Mouse (Mus musculus) forebrain, embryonic 16.5 days (tissue): ENCODE results near the gene Krt7. TPM values are rescaled to one million over a fixed set of nuclear protein-coding genes. Genes with fewer than 3 reads are reported as not detected.

Experiments
- ATAC-seq: fragments of 200-750 bp; cut with Nextera tagmentation; 2 replicates; pipeline ENCODE4 v1.8.0; 2017; ENCODE audit warnings: mild to moderate bottlenecking, moderate library complexity
- H3K27ac ChIP-seq: fragments of 300-500 bp; sonication (generic); 2 replicates; pipeline ENCODE4 v1.5.1; 2014; ENCODE audit warnings: low read length, control low read depth
- H3K27me3 ChIP-seq: fragments of 300-500 bp; sonication (generic); replicated peaks from 2 replicates; pipeline ENCODE4 v1.6.1; 2014; ENCODE audit warnings: low read length; ENCODE audit not compliant: control insufficient read depth, insufficient read depth
- H3K36me3 ChIP-seq: fragments of 300-500 bp; sonication (generic); 2 replicates; pipeline ENCODE4 v1.6.1; 2014; ENCODE audit not compliant: control insufficient read depth, insufficient read depth
- H3K4me1 ChIP-seq: fragments of 300-500 bp; sonication (generic); replicated peaks from 2 replicates; pipeline ENCODE4 v1.6.1; 2014; ENCODE audit warnings: low read length; ENCODE audit not compliant: control insufficient read depth, insufficient read depth
- H3K4me2 ChIP-seq: fragments of 300-500 bp; sonication (generic); 2 replicates; pipeline ENCODE4 v1.6.1; 2014; ENCODE audit warnings: mild to moderate bottlenecking, low read length, control low read depth
- H3K4me3 ChIP-seq: fragments of 300-500 bp; sonication (generic); replicated peaks from 2 replicates; pipeline ENCODE4 v1.5.1; 2014; ENCODE audit warnings: mild to moderate bottlenecking, low read length, control low read depth
- H3K9ac ChIP-seq: fragments of 300-500 bp; sonication (generic); replicated peaks from 2 replicates; pipeline ENCODE4 v1.6.1; 2014; ENCODE audit warnings: low read depth, low read length, control low read depth
- H3K9me3 ChIP-seq: fragments of 300-500 bp; sonication (generic); 2 replicates; pipeline ENCODE4 v1.6.1; 2016; ENCODE audit warnings: low read length; ENCODE audit not compliant: control insufficient read depth
- WGBS: fragments of 180-500 bp; shearing (Covaris S2); extraction: QIAGEN DNeasy Blood & Tissue Kit; methylation state at CpG from one replicate; pipeline ENCODE4 v1.1.7; 2014; 5-methylcytosine and 5-hydroxymethylcytosine counted together
- polyA plus RNA-seq: library from polyadenylated mRNA; unstranded; fragments of >200 nt; fragmentation: Nextera tagmentation; extraction: Ambion mirVana; gene quantifications from 2 replicates; pipeline ENCODE4 v1.2.1, GENCODE M21; 2015

The Krt7 gene
- polyA plus RNA-seq, 1 experiment from 2014 or later: 0.62 TPM

GRCm38 (mm10) chr15:101374879-101375278 is 36.0 kb upstream of the Krt7 start:
- ATAC-seq: no peak
- Histone ChIP-seq H3K4me3 (no peak overlapping the region), H3K36me3 (no peaks in the 10 kb centered on the region), H3K4me2 (no peak overlapping the region), H3K27ac (no peak overlapping the region), H3K27me3 (no peaks in the 10 kb centered on the region), H3K9me3 (no peaks in the 10 kb centered on the region), H3K9ac (no peak overlapping the region), H3K4me1 (0 out of 2 replicates have a peak, but pooled peaks cover 5% of the 10 kb centered on the region)
- 75% methylated on average over 4 of the region's 4 CpGs for WGBS

- Histone ChIP-seq H3K9me3 (no peaks in the 10 kb centered on the region), H3K9ac (no peak overlapping the region), H3K27me3 (no peaks in the 10 kb centered on the region), H3K4me1 (no peaks in the 10 kb centered on the region), H3K4me3 (no peak overlapping the region), H3K36me3 (no peaks in the 10 kb centered on the region), H3K27ac (no peak overlapping the region), H3K4me2 (no peak overlapping the region)
- 65% methylated on average over 6 of the region's 6 CpGs for WGBS
- no peak for ATAC-seq
These were observed 34.7 kb upstream of the Krt7 start for GRCm38 (mm10) chr15:101375956-101376775.

GRCm38 (mm10) chr15:101376776-101377061 is 34.1 kb upstream of the Krt7 start:
- Histone ChIP-seq H3K4me1 (no peaks in the 10 kb centered on the region), H3K9me3 (no peaks in the 10 kb centered on the region), H3K4me3 (no peak overlapping the region), H3K4me2 (no peak overlapping the region), H3K9ac (no peak overlapping the region), H3K36me3 (no peaks in the 10 kb centered on the region), H3K27ac (no peak overlapping the region), H3K27me3 (no peaks in the 10 kb centered on the region)
- no peak for ATAC-seq
- 73% methylated on average over 5 of the region's 5 CpGs for WGBS

DNA sequence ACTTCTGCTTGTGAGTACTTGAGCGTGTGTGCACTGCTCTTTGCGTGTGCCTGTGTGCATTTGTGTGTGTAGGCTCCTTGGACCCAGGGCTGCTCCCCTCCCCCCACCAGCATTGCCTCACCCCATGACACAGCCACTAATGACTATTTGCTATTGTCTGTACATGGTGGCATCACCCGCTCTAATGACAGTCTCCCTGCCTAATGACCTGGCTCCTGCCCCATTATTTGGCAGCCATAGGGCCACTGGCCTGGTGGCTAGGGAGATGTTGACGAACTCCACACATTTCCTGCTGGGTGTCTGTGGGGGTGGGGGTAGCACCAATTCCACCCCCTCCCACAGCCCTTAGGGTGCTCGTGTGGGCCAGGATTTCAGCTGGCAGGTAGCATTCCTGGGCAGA is 32.2 kb upstream of the Krt7 start:
- Histone ChIP-seq H3K9ac (no peak overlapping the region), H3K4me2 (no peak overlapping the region), H3K36me3 (no peaks in the 10 kb centered on the region), H3K4me3 (no peak overlapping the region), H3K27me3 (no peaks in the 10 kb centered on the region), H3K4me1 (no peaks in the 10 kb centered on the region), H3K27ac (no peak overlapping the region), H3K9me3 (no peaks in the 10 kb centered on the region)
- ATAC-seq: no peak
- 52% methylated on average over 5 of the region's 5 CpGs for WGBS

DNA sequence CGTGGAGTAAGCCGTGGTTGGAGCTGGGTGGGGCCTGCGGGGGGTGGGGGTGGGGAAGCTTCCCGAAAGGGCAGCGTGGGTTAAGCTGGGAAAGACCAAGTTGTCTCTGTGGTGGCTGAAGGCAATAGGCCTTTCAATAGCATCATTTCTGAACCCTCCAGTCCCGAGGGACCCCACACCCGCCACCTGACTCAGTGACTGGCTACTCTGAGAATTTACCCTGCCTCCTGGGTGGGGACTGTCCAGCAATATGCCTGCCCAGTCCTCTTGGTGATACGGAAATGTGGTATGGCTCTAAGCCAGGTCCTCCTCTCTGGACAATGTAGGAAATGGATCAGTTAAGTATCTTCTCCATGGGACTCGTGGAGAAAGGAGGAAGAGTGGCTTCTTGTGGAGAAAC is 29.1 kb upstream of the Krt7 start:
- Histone ChIP-seq H3K27me3 (no peaks in the 10 kb centered on the region), H3K27ac (no peak overlapping the region), H3K9ac (no peak overlapping the region), H3K36me3 (no peaks in the 10 kb centered on the region), H3K9me3 (no peaks in the 10 kb centered on the region), H3K4me3 (no peak overlapping the region), H3K4me1 (no peaks in the 10 kb centered on the region), H3K4me2 (no peak overlapping the region)
- ATAC-seq: no peak
- 61% methylated on average over 9 of the region's 9 CpGs for WGBS

DNA sequence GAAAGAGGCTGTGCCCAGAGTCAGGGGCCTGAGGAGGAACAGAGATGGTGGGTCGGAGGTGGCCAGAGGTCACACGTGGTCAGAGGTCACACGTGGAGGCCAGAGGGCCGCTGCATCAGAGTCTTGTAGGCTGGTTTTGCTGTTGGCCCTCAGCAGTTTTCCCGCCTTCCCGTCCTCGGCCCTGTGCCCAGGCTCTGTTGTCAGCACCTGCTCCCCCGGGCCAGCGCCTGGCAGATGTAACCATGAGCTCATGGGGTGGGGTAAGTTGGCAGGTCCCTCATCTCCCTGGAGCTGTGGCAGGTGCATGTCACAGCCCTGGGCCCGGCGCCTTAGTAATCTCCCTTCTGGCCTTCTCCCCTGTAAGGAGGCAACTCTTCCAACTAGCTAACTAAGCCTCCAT is 28.0 kb upstream of the Krt7 start:
- WGBS: 80% methylated on average over 11 of the region's 11 CpGs
- no peak for ATAC-seq
- Histone ChIP-seq H3K36me3 (no peaks in the 10 kb centered on the region), H3K27me3 (no peaks in the 10 kb centered on the region), H3K4me1 (no peaks in the 10 kb centered on the region), H3K9me3 (no peaks in the 10 kb centered on the region), H3K4me3 (no peak overlapping the region), H3K9ac (no peak overlapping the region), H3K27ac (no peak overlapping the region), H3K4me2 (no peak overlapping the region)

GRCm38 (mm10) chr15:101384610-101385009 is 26.2 kb upstream of the Krt7 start:
- no peak overlapping the region for H3K4me3 ChIP-seq
- H3K9me3 ChIP-seq: no peaks in the 10 kb centered on the region
- WGBS: 76% methylated on average over 7 of the region's 7 CpGs
- no peak overlapping the region for H3K4me2 ChIP-seq
- H3K36me3 ChIP-seq: no peaks in the 10 kb centered on the region
- no peaks in the 10 kb centered on the region for H3K4me1 ChIP-seq
- no peak overlapping the region for H3K27ac ChIP-seq
- no peak for ATAC-seq
- no peak overlapping the region for H3K9ac ChIP-seq
- no peaks in the 10 kb centered on the region for H3K27me3 ChIP-seq

DNA sequence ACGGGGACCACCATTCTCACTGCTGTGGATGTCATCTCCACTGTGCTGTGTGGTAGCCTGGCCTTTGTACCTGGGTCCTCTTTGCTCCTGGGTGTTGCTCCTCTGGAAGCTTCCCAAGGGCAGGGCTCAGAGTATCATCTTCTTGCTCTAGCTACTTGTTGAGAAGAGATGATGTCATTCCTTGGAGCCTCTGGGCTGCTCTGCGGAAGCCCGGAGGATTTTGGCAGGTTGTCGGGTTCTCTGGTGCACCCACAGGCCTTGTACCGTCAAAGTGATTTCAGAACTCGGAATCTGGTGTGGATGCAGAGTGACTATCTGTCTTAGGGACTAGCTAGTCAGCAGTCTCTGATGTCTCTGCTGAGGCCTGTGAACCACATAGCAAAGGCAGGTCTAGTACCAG is 25.8 kb upstream of the Krt7 start:
- Histone ChIP-seq H3K4me1 (no peaks in the 10 kb centered on the region), H3K4me3 (no peak overlapping the region), H3K27ac (no peak overlapping the region), H3K27me3 (no peaks in the 10 kb centered on the region), H3K4me2 (no peak overlapping the region), H3K36me3 (no peaks in the 10 kb centered on the region), H3K9ac (no peak overlapping the region), H3K9me3 (no peaks in the 10 kb centered on the region)
- 80% methylated on average over 6 of the region's 6 CpGs for WGBS
- ATAC-seq: no peak

DNA sequence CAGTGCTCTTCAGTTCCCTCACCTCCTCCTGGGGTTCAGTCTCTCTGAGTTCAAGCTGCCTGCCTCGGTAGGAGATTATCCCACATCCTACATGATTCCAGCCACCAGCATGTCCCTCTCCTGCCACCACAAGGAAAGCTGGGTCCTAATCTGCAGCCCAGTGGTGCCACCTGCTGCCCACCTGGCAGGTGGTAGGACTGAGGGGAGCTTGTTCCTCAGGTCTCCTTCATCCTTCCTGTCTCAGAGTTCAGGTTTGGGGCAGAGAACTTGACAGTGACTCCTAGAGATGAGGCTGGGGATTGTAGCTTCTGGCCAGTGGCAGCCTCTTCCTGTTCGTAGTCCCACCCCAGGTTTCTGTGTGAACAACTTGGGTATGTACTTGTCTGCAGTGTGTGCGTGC is 23.7 kb upstream of the Krt7 start:
- Histone ChIP-seq H3K4me1 (no peaks in the 10 kb centered on the region), H3K4me3 (no peak overlapping the region)
- WGBS: 62% methylated on average over 3 of the region's 3 CpGs

DNA sequence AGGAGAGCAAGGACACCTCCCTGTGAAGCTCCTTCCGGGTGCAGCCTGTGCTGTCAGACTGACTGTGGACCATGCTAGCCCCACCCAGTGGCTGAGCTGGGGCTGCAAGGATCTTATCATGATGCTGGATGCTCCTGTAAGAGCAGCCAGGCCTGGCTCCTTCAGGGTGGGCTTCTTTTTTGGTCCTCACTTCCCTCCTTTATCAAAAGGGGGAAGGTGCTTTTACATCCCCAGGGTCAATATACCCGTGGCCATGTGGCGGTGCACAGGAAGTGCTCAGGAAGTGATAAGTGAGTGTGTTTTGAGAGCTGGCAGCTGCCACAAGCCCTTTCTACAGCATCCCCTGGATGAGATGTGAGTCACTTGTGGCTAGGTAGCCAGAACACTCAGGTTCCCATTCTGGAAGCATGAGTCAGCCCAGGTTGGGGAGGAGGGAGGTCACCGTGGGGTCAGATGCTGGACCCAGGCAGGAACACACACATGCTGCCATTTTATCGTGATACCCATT is 22.8 kb upstream of the Krt7 start:
- WGBS: 65% methylated on average over 5 of the region's 5 CpGs
- H3K4me3 ChIP-seq: no peak overlapping the region
- no peak for ATAC-seq
- H3K4me2 ChIP-seq: no peak overlapping the region
- H3K27ac ChIP-seq: no peak overlapping the region
- H3K9ac ChIP-seq: no peak overlapping the region
- H3K27me3 ChIP-seq: no peaks in the 10 kb centered on the region
- H3K9me3 ChIP-seq: no peaks in the 10 kb centered on the region
- H3K36me3 ChIP-seq: no peaks in the 10 kb centered on the region
- H3K4me1 ChIP-seq: no peaks in the 10 kb centered on the region

More for the DNA sequence above, 23.7 kb upstream of the Krt7 start:
- H3K27me3 ChIP-seq: no peaks in the 10 kb centered on the region
- H3K36me3 ChIP-seq: no peaks in the 10 kb centered on the region
- ATAC-seq: no peak
- H3K4me2 ChIP-seq: no peak overlapping the region
- no peaks in the 10 kb centered on the region for H3K9me3 ChIP-seq
- no peak overlapping the region for H3K27ac ChIP-seq
- no peak overlapping the region for H3K9ac ChIP-seq
